Comparison of ENCODE assay signal across 17 mouse cellular contexts in genomic region chr19:40662727-40663126, GRCm38 (mm10). TPM values are rescaled to one million over a fixed set of nuclear protein-coding genes. Genes with fewer than 3 reads are reported as not detected.
DNase-seq lines count a peak whose midpoint lies in the region; ATAC-seq and TF ChIP-seq lines count a peak whose summit lies in the region.
"Had no signal": no experiment of that assay in that cellular context is flagged by ENCODE, and none has a peak within 500 bp of the region (broad histone marks: within the 10 kb centered on the region; RNA-seq: fewer than 3 reads in every experiment).

No protein-coding gene starts in this region.

- ATAC-seq in heart, postnatal 0 days (ENCODE audit: insufficient read depth, low read depth): no peak
- peak; percentile 48; the same call in 1 of the 2 replicates for ATAC-seq in lung, embryonic 14.5 days (ENCODE audit: insufficient read depth)
- ATAC-seq in lung, postnatal 0 days: no peak
- ATAC-seq in megakaryocyte-erythroid progenitor cell, adult 5-6 weeks (replicated peaks; ENCODE audit: low FRiP score, low TSS enrichment, poor library complexity, severe bottlenecking): no peak
- ATAC-seq: forebrain, embryonic 15.5 days had no signal

- no peak for TF ChIP-seq CTCF in heart, postnatal 0 days (IDR thresholded peaks at IDR 0.05; ENCODE audit: low read depth)
- no peak for TF ChIP-seq CTCF in lung, embryonic 14.5 days (IDR thresholded peaks at IDR 0.05; ENCODE audit: low read depth)
- TF ChIP-seq CTCF in lung, postnatal 0 days (IDR thresholded peaks at IDR 0.05): no peak

- H3K9me3 ChIP-seq in heart, postnatal 0 days (replicated peaks; ENCODE audit: control insufficient read depth, low read length): no peaks in the 10 kb centered on the region
- no peaks in the 10 kb centered on the region for H3K9me3 ChIP-seq in lung, embryonic 14.5 days (ENCODE audit: low read depth, low read length)
- H3K9me3 ChIP-seq in lung, postnatal 0 days (ENCODE audit: low read length): no peaks in the 10 kb centered on the region
- H3K9me3 ChIP-seq: forebrain, embryonic 15.5 days; hindbrain, embryonic 15.5 days; liver, embryonic 15.5 days had no signal

- no peaks in the 10 kb centered on the region for H3K36me3 ChIP-seq in heart, postnatal 0 days (replicated peaks; ENCODE audit: control insufficient read depth, insufficient read depth, low read length)
- no peaks in the 10 kb centered on the region for H3K36me3 ChIP-seq in lung, embryonic 14.5 days (ENCODE audit: insufficient read depth)
- H3K36me3 ChIP-seq in lung, postnatal 0 days (ENCODE audit: insufficient read depth, low read length): no peaks in the 10 kb centered on the region
- H3K36me3 ChIP-seq: forebrain, embryonic 15.5 days; hindbrain, embryonic 15.5 days; liver, embryonic 15.5 days had no signal

- H3K9ac ChIP-seq in heart, postnatal 0 days (replicated peaks; ENCODE audit: low read depth, low read length): no peak overlapping the region
- H3K9ac ChIP-seq in lung, embryonic 14.5 days: no peak overlapping the region
- H3K9ac ChIP-seq in lung, postnatal 0 days (replicated peaks; ENCODE audit: low read depth): no peak overlapping the region
- H3K9ac ChIP-seq: forebrain, embryonic 15.5 days; hindbrain, embryonic 15.5 days; liver, embryonic 15.5 days had no signal

- no peak overlapping the region for H3K27ac ChIP-seq in heart, postnatal 0 days (ENCODE audit: low read depth)
- peak overlapping the region; percentile 46 for H3K27ac ChIP-seq in lung, embryonic 14.5 days (ENCODE audit: low read depth)
- 0 out of 2 replicates have a peak overlapping the region, but pooled peaks have one; percentile 0 for H3K27ac ChIP-seq in lung, postnatal 0 days (ENCODE audit: low read length)
- H3K27ac ChIP-seq: forebrain, embryonic 15.5 days; hindbrain, embryonic 15.5 days; left cerebral cortex, adult 2 months; liver, embryonic 15.5 days had no signal

- no peak for TF ChIP-seq EP300 in heart, postnatal 0 days (IDR thresholded peaks at IDR 0.05; ENCODE audit: low read depth)
- TF ChIP-seq EP300 in lung, postnatal 0 days (IDR thresholded peaks at IDR 0.05): peak; percentile 54; the same call in 1 of the 2 replicates

- H3K27me3 ChIP-seq in heart, postnatal 0 days (ENCODE audit: control insufficient read depth, insufficient read depth, low read length): no peaks in the 10 kb centered on the region
- no peaks in the 10 kb centered on the region; the same call in 1 of the 2 replicates for H3K27me3 ChIP-seq in lung, embryonic 14.5 days (ENCODE audit: insufficient read depth, low read length)
- no peaks in the 10 kb centered on the region for H3K27me3 ChIP-seq in lung, postnatal 0 days (replicated peaks; ENCODE audit: insufficient read depth, low read length)
- H3K27me3 ChIP-seq: forebrain, embryonic 15.5 days; hindbrain, embryonic 15.5 days had no signal

- no peak for DNase-seq in heart, postnatal 0 days (ENCODE audit: low spot score)
- DNase-seq in heart, adult 8-10 months (ENCODE audit: low spot score): no peak
- DNase-seq in lung, embryonic 14.5 days: peak; percentile 66
- no peak for DNase-seq in lung, postnatal 25 days (ENCODE audit: low spot score)
- DNase-seq in lung, postnatal 0 days (ENCODE audit: low spot score): peak; percentile 29
- DNase-seq in ovary, postnatal 36 days (ENCODE audit: low spot score): no peak
- DNase-seq: adrenal gland, postnatal 14 days; cerebellum, adult 8-10 months; kidney, adult 9 months; thymus, postnatal 36 days had no signal

- H3K4me2 ChIP-seq in heart, postnatal 0 days (ENCODE audit: low read depth, low read length): 0 out of 2 replicates have a peak overlapping the region, but pooled peaks have one; percentile 72
- H3K4me2 ChIP-seq in lung, embryonic 14.5 days: peak overlapping the region; percentile 25; the same call in 1 of the 2 replicates
- H3K4me2 ChIP-seq in lung, postnatal 0 days (replicated peaks; ENCODE audit: low read depth, low read length): peak overlapping the region; percentile 60; the same call in 1 of the 2 replicates
- H3K4me2 ChIP-seq: liver, embryonic 15.5 days; midbrain, embryonic 11.5 days had no signal

- H3K4me1 ChIP-seq in heart, postnatal 0 days (ENCODE audit: control insufficient read depth, insufficient read depth): peaks cover 5% of the 10 kb centered on the region; the same call in 1 of the 2 replicates
- peaks cover 19% of the 10 kb centered on the region for H3K4me1 ChIP-seq in lung, embryonic 14.5 days (ENCODE audit: insufficient read depth)
- peaks cover 12% of the 10 kb centered on the region for H3K4me1 ChIP-seq in lung, postnatal 0 days (ENCODE audit: insufficient read depth, low read depth, low read length)

- H3K4me3 ChIP-seq in heart, postnatal 0 days (ENCODE audit: low read depth, low read length): no peak overlapping the region
- no peak overlapping the region for H3K4me3 ChIP-seq in lung, embryonic 14.5 days (ENCODE audit: low read depth, low read length)
- H3K4me3 ChIP-seq in lung, postnatal 0 days (ENCODE audit: low read depth, low read length): no peak overlapping the region
- H3K4me3 ChIP-seq: forebrain, embryonic 15.5 days; hindbrain, embryonic 15.5 days; left cerebral cortex, adult 2 months; liver, embryonic 15.5 days had no signal

- 65% methylated on average over 2 of the region's 2 CpGs for WGBS in heart, postnatal 0 days
- 32% methylated on average over 2 of the region's 2 CpGs for WGBS in lung, embryonic 14.5 days
- WGBS in lung, postnatal 0 days: 34% methylated on average over 2 of the region's 2 CpGs

RNA-seq across cellular contexts. Expression of gene Entpd1, which starts 50.6 kb away (rescaled TPM):
- 18.5 and 31.7 TPM in 2 replicates for total RNA-seq in heart, postnatal 0 days (2014; rRNA removed; ENCODE audit: low replicate concordance)
- 9.2 and 10.3 TPM in 2 replicates for polyA plus RNA-seq in heart, postnatal 0 days (2015; fragmentation: Nextera tagmentation; extraction: Ambion mirVana)
- 10 to 100 TPM; 17.5 to 21.0 (median 19.8) TPM for total RNA-seq in heart, adult 8-10 months (2022)
- 12.7 and 15.4 TPM in 2 replicates for polyA plus RNA-seq in lung, embryonic 14.5 days (2014; fragmentation: Nextera tagmentation; extraction: Ambion mirVana)
- 27.9 and 32.2 TPM in 2 replicates for polyA plus RNA-seq in lung, postnatal 0 days (2015; fragmentation: Nextera tagmentation; extraction: Ambion mirVana)
- 0.89 TPM in 1 of 2 replicates, not detected in the other for total RNA-seq in megakaryocyte-erythroid progenitor cell, adult 5-6 weeks (2014; fragmentation: Nextera tagmentation)
- 0.09 and 4.6 TPM in 2 replicates for total RNA-seq in megakaryocyte-erythroid progenitor cell, adult 5-6 weeks (2017)
- total RNA-seq: MEL had no signal

RNA-seq across cellular contexts. Expression of gene Tctn3, which starts 50.7 kb away (rescaled TPM):
- 10.7 and 16.2 TPM in 2 replicates for total RNA-seq in heart, postnatal 0 days (2014; rRNA removed; ENCODE audit: low replicate concordance)
- 6.7 and 7.0 TPM in 2 replicates for polyA plus RNA-seq in heart, postnatal 0 days (2015; fragmentation: Nextera tagmentation; extraction: Ambion mirVana)
- 1 to 10 TPM; 4.6 to 7.9 (median 6.8) TPM for total RNA-seq in heart, adult 8-10 months (2022)
- polyA plus RNA-seq in lung, embryonic 14.5 days (2014; fragmentation: Nextera tagmentation; extraction: Ambion mirVana): 10.4 and 11.2 TPM in 2 replicates
- polyA plus RNA-seq in lung, postnatal 0 days (2015; fragmentation: Nextera tagmentation; extraction: Ambion mirVana): 7.2 and 7.8 TPM in 2 replicates
- 8.7 and 15.2 TPM in 2 replicates for total RNA-seq in megakaryocyte-erythroid progenitor cell, adult 5-6 weeks (2014; fragmentation: Nextera tagmentation)
- total RNA-seq in megakaryocyte-erythroid progenitor cell, adult 5-6 weeks (2017): 4.3 and 6.4 TPM in 2 replicates

Comparison
In these comparisons a context has a peak if more than half of its experiments do, and no peak if none do; other contexts are left out.
1. DNase-seq: peak in lung, embryonic 14.5 days (single experiment) and lung, postnatal 0 days (single experiment); none in heart, postnatal 0 days (single experiment), heart, adult 8-10 months (single experiment), lung, postnatal 25 days (single experiment) and ovary, postnatal 36 days (single experiment).
2. Peak in every context shown above with its lines, with median percentiles within 50 percentile points of each other: H3K4me2 ChIP-seq.